Mouse (Mus musculus): ENCODE results near the gene Tnp1.
A peak's percentile ranks its signal among the peaks of the same experiment; 100 is the strongest.

Gene Tnp1

DNA sequence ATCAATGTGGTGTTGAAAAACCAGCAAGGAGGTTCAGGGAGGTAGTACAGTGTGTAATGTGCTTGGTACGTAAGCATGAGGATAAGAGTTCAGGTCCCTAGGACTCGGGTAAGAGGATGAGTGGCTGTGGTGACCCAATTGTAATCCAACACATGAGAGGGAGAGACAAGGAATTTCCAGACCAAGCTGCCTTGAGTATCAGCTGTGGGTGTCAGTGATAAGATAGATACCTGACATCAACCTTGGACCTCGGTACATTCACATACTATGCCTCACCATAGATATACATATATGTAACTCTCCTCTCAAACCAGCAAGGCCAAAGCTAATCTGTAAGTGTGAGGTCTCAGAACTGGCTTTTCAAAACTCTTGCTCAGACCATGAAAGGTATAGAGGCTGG, 10.4 kb upstream of the Tnp1 start:
- ATAC-seq (ENCODE audit: insufficient number of reproducible peaks, low FRiP score, low TSS enrichment) = no peak

- ATAC-seq (ENCODE audit: insufficient number of reproducible peaks, low FRiP score, low TSS enrichment) = no peak
Observed at GRCm38 (mm10) chr1:73006847-73007246, 8.9 kb downstream of the Tnp1 start.

GRCm38 (mm10) chr1:73004890-73005289, 10.8 kb downstream of the Tnp1 start:
- no peak for ATAC-seq (ENCODE audit: insufficient number of reproducible peaks, low FRiP score, low TSS enrichment)

DNA sequence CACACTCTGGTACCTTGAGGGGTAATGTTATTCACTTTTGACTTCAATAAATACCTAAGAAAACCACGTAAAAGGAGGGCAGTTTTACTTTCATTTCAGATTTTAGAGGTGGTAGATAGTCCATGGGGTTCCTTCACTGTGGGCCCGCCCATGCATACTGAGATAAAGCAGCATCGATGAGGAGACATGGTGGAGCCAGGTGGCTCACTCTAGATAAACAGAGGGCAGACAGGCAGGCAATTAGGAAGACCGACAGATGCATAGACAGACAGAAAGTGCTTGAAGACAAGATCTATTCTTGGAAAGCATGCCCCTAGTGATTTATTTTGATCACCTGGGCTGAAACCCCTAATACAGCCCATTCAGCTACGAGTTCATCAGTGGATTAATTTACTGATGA, 13.1 kb downstream of the Tnp1 start:
- ATAC-seq (ENCODE audit: insufficient number of reproducible peaks, low FRiP score, low TSS enrichment) = no peak

DNA sequence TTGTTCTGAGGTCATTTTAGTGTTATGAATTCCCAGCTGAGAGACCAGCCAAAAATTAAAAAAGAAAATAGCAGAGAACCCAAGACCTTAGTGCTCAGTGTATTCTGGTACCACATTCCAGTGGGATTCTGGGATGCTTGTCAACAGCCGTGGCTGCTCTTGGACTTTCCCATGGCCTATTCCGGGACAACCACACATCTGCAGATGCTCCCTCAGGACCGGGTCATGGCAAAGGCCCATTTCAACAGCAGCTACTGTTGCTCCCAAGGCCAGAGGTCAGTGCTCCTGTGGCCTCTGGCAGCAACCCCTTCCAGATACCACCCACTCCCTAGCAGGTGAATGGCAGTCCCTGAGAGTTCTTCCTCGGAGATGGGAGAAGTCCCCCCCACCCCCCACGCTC, 13.7 kb downstream of the Tnp1 start:
- ATAC-seq (ENCODE audit: insufficient number of reproducible peaks, low FRiP score, low TSS enrichment) = no peak

GRCm38 (mm10) chr1:72994751-72995528, 20.8 kb downstream of the Tnp1 start:
- ATAC-seq (ENCODE audit: insufficient number of reproducible peaks, low FRiP score, low TSS enrichment) = no peak

- peak; percentile 93 for ATAC-seq (ENCODE audit: insufficient number of reproducible peaks, low FRiP score, low TSS enrichment)
Observed at GRCm38 (mm10) chr1:72992944-72993464, 22.7 kb downstream of the Tnp1 start.

- ATAC-seq (ENCODE audit: insufficient number of reproducible peaks, low FRiP score, low TSS enrichment) = no peak
Observed at GRCm38 (mm10) chr1:72992209-72992608, 23.5 kb downstream of the Tnp1 start.

DNA sequence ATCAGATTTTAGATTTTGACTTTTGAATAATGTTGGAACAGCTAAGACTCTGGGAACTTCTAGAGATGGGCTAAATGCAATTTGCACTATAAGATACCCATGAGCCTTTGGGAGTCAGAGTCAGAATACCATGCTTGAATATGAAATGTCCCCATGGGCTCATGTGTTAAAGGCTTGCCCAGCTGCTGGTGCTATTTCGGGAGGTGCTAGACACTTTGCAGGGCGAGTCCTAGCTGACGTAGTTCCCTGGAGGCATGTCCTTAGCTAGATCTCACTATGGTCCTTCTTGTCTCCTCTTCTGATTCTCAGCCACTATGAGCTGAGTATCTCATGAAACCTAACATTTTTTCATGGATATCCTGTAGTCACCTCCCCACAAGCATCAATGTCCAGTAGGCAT, 26.8 kb downstream of the Tnp1 start:
- no peak for ATAC-seq (ENCODE audit: insufficient number of reproducible peaks, low FRiP score, low TSS enrichment)

GRCm38 (mm10) chr1:72986715-72987114, 29.0 kb downstream of the Tnp1 start:
- ATAC-seq (ENCODE audit: insufficient number of reproducible peaks, low FRiP score, low TSS enrichment) = no peak

DNA sequence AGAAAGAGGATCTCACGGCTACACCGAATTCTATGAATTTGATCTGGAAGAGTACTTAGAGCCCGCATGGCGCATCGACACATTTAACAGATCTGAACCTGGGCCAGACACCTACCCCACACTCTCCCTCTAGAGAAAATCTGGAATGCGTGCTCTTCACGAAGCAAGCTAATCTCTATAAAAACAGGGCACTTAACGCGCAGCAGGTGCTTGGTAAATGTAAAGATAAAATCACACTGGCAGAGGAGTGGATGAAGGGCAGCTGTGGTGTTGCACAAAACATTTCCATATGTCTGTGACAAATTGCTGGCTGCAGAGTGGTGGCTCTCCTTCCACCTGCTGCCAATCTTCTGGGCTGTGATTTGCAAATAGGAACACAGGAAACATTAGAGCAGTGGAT, 36.8 kb downstream of the Tnp1 start:
- ATAC-seq (ENCODE audit: insufficient number of reproducible peaks, low FRiP score, low TSS enrichment) = no peak

DNA sequence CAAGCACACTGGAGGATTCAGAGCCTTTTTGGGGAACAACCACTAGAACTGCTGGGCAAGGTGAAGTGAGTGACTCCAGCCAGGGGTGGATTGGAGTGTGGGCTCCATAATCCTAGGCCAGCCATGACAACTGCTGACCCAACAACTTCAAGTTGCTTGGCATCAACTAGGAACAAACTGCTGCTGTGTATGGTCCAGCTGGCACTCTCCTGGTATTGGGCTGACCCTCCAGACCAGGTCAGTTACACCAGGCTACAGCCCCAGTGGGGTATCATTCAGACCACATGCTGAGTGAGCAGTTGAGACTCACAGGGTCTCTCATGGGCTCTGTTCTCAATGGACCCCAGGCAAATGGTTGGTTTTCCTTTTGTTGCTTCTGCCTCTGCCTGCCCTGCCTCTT, 41.5 kb downstream of the Tnp1 start:
- no peak for ATAC-seq (ENCODE audit: insufficient number of reproducible peaks, low FRiP score, low TSS enrichment)

- no peak for ATAC-seq (ENCODE audit: insufficient number of reproducible peaks, low FRiP score, low TSS enrichment)
Observed at GRCm38 (mm10) chr1:72970461-72970860, 45.2 kb downstream of the Tnp1 start.

- no peak for ATAC-seq (ENCODE audit: insufficient number of reproducible peaks, low FRiP score, low TSS enrichment)
Observed at GRCm38 (mm10) chr1:72969113-72969812, 46.4 kb downstream of the Tnp1 start.

DNA sequence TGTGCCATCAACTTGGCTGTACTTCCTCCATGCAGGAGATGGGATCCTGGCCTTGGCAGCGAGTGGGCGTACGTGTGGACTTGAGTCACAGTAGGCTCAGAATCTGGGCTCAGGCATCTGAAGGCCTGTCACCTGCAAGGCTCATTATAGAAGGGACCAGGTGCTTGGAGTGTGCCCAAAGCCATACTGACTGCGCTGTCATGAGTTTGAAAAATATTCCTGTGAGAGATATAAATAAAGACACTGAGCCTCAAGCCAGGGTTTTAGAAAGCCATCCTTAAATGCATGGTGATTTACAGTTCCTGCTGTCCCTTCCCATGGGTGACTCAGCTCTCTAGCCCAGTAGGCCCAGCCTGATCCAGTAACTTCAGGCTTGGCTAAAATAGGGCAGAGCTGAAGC, 49.3 kb downstream of the Tnp1 start:
- peak; percentile 82 for ATAC-seq (ENCODE audit: insufficient number of reproducible peaks, low FRiP score, low TSS enrichment)

All from cerebellum, adult (tissue).